Mouse (Mus musculus) forebrain, embryonic 16.5 days (tissue): ENCODE data around the gene Plcb4. TPM values are rescaled to one million over a fixed set of nuclear protein-coding genes. Genes with fewer than 3 reads are reported as not detected.

ENCODE experiments used
- ATAC-seq: fragments of 200-750 bp; cut with Nextera tagmentation; 2 replicates; pipeline ENCODE4 v1.8.0; 2017; ENCODE audit warnings: mild to moderate bottlenecking, moderate library complexity
- H3K27ac ChIP-seq: fragments of 300-500 bp; sonication (generic); 2 replicates; pipeline ENCODE4 v1.5.1; 2014; ENCODE audit warnings: low read length, control low read depth
- H3K27me3 ChIP-seq: fragments of 300-500 bp; sonication (generic); replicated peaks from 2 replicates; pipeline ENCODE4 v1.6.1; 2014; ENCODE audit warnings: low read length; ENCODE audit not compliant: control insufficient read depth, insufficient read depth
- H3K36me3 ChIP-seq: fragments of 300-500 bp; sonication (generic); 2 replicates; pipeline ENCODE4 v1.6.1; 2014; ENCODE audit not compliant: control insufficient read depth, insufficient read depth
- H3K4me1 ChIP-seq: fragments of 300-500 bp; sonication (generic); replicated peaks from 2 replicates; pipeline ENCODE4 v1.6.1; 2014; ENCODE audit warnings: low read length; ENCODE audit not compliant: control insufficient read depth, insufficient read depth
- H3K4me2 ChIP-seq: fragments of 300-500 bp; sonication (generic); 2 replicates; pipeline ENCODE4 v1.6.1; 2014; ENCODE audit warnings: mild to moderate bottlenecking, low read length, control low read depth
- H3K4me3 ChIP-seq: fragments of 300-500 bp; sonication (generic); replicated peaks from 2 replicates; pipeline ENCODE4 v1.5.1; 2014; ENCODE audit warnings: mild to moderate bottlenecking, low read length, control low read depth
- H3K9ac ChIP-seq: fragments of 300-500 bp; sonication (generic); replicated peaks from 2 replicates; pipeline ENCODE4 v1.6.1; 2014; ENCODE audit warnings: low read depth, low read length, control low read depth
- H3K9me3 ChIP-seq: fragments of 300-500 bp; sonication (generic); 2 replicates; pipeline ENCODE4 v1.6.1; 2016; ENCODE audit warnings: low read length; ENCODE audit not compliant: control insufficient read depth
- WGBS: fragments of 180-500 bp; shearing (Covaris S2); extraction: QIAGEN DNeasy Blood & Tissue Kit; methylation state at CpG from one replicate; pipeline ENCODE4 v1.1.7; 2014; 5-methylcytosine and 5-hydroxymethylcytosine counted together
- polyA plus RNA-seq: library from polyadenylated mRNA; unstranded; fragments of >200 nt; fragmentation: Nextera tagmentation; extraction: Ambion mirVana; gene quantifications from 2 replicates; pipeline ENCODE4 v1.2.1, GENCODE M21; 2015

Plcb4 gene
- polyA plus RNA-seq, 1 experiment from 2014 or later: 19.7 TPM

- Histone ChIP-seq H3K9me3 (no peaks in the 10 kb centered on the region), H3K4me2 (no peak overlapping the region), H3K4me3 (no peak overlapping the region), H3K4me1 (peaks cover 4% of the 10 kb centered on the region), H3K27ac (no peak overlapping the region), H3K27me3 (no peaks in the 10 kb centered on the region), H3K36me3 (no peaks in the 10 kb centered on the region), H3K9ac (no peak overlapping the region)
- 71% methylated on average over 8 of the region's 8 CpGs for WGBS
- peak; percentile 54 for ATAC-seq
These were observed 180.0 kb downstream of the Plcb4 start for GRCm38 (mm10) chr2:135838651-135839286.

GRCm38 (mm10) chr2:135843721-135844120 is 184.9 kb downstream of the Plcb4 start:
- Histone ChIP-seq H3K4me1 (peaks cover under 1% of the 10 kb centered on the region), H3K4me3 (no peak overlapping the region)
- WGBS: 91% methylated on average over 8 of the region's 8 CpGs

DNA sequence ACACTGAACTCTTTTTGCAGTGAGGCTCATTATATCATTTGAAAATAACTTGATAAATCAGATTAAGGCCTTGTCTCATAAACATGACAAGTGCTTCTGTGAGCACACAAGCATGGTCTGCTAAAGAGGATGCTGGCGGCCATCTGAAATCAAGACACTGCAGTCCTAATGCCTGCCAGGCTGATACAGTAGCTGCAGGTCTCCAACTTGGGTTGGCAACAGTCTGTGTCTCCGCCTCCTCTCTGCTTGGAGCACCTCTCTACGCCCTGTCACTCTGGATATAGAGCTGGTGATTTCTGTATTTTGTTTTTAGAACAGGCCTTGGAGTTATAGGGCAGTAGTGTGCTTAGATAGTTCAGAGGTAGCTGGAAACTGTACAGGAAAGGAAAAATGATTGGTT is 188.1 kb downstream of the Plcb4 start:
- Histone ChIP-seq H3K4me1 (no peaks in the 10 kb centered on the region), H3K9me3 (no peaks in the 10 kb centered on the region), H3K27me3 (no peaks in the 10 kb centered on the region), H3K4me2 (no peak overlapping the region), H3K4me3 (no peak overlapping the region), H3K36me3 (no peaks in the 10 kb centered on the region), H3K27ac (no peak overlapping the region), H3K9ac (no peak overlapping the region)
- ATAC-seq: no peak
- WGBS: 91% methylated on average over 3 of the region's 3 CpGs

More at GRCm38 (mm10) chr2:135843721-135844120, 184.9 kb downstream of the Plcb4 start:
- no peak overlapping the region for H3K27ac ChIP-seq
- H3K27me3 ChIP-seq: no peaks in the 10 kb centered on the region
- H3K36me3 ChIP-seq: no peaks in the 10 kb centered on the region
- H3K4me2 ChIP-seq: no peak overlapping the region
- no peak overlapping the region for H3K9ac ChIP-seq
- H3K9me3 ChIP-seq: no peaks in the 10 kb centered on the region
- ATAC-seq: no peak

- 78% methylated on average over 6 of the region's 6 CpGs for WGBS
- ATAC-seq: no peak
These were observed 188.9 kb downstream of the Plcb4 start for GRCm38 (mm10) chr2:135847738-135848137.

DNA sequence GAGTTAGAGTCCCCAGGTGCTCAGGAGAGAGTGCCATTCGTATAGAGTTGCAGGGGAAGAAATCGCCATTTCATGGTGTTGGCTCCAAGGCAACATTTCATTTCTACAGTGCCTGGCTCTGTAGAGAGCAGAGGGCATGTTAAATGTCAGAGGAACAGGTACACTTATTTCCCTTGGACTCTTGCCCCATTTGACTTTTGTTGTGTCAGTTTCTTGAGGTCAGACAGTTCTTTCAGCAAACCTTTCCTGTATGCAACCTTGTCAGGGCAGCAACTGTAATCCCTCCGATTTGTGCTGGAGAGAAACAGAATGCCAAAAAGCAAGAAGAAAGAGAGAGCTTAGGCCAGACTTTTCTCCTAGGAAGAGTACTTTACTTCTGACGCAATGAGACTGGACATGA is 189.4 kb downstream of the Plcb4 start:
- H3K4me2 ChIP-seq: no peak overlapping the region
- H3K9ac ChIP-seq: no peak overlapping the region
- no peak overlapping the region for H3K27ac ChIP-seq
- 93% methylated on average over 4 of the region's 4 CpGs for WGBS
- no peaks in the 10 kb centered on the region for H3K27me3 ChIP-seq
- H3K36me3 ChIP-seq: no peaks in the 10 kb centered on the region
- no peak overlapping the region for H3K4me3 ChIP-seq
- no peaks in the 10 kb centered on the region for H3K4me1 ChIP-seq
- no peaks in the 10 kb centered on the region for H3K9me3 ChIP-seq
- ATAC-seq: no peak

More at GRCm38 (mm10) chr2:135847738-135848137, 188.9 kb downstream of the Plcb4 start:
- H3K4me1 ChIP-seq: no peaks in the 10 kb centered on the region
- no peak overlapping the region for H3K4me3 ChIP-seq
- H3K27ac ChIP-seq: no peak overlapping the region
- no peaks in the 10 kb centered on the region for H3K36me3 ChIP-seq
- no peak overlapping the region for H3K9ac ChIP-seq
- H3K4me2 ChIP-seq: no peak overlapping the region
- no peaks in the 10 kb centered on the region for H3K9me3 ChIP-seq
- no peaks in the 10 kb centered on the region for H3K27me3 ChIP-seq

DNA sequence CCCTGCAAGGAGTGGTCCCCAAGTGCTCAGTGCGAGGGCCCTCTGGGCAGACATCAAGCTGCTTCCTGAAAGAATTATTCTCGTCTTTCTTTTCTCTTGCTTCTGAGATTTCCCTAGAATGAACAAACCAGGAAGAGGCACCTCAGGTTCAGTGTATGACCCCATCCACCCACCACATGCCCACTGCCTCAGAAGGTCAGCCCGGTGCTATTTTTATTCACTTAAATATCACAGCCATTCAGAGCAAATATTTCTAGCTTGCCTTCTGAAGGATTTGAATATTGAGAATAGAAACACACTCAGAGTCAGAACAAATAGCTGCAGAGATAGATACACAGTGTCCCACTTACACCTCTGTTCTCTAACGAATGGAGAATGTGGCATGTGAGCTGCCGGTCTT is 193.2 kb downstream of the Plcb4 start:
- H3K36me3 ChIP-seq: no peaks in the 10 kb centered on the region
- WGBS: 87% methylated on average over 5 of the region's 5 CpGs
- no peaks in the 10 kb centered on the region for H3K9me3 ChIP-seq
- ATAC-seq: no peak
- no peak overlapping the region for H3K27ac ChIP-seq
- H3K9ac ChIP-seq: no peak overlapping the region
- no peaks in the 10 kb centered on the region; the same call in 1 of the 2 replicates for H3K4me1 ChIP-seq
- H3K4me3 ChIP-seq: no peak overlapping the region
- H3K4me2 ChIP-seq: no peak overlapping the region
- no peaks in the 10 kb centered on the region for H3K27me3 ChIP-seq

DNA sequence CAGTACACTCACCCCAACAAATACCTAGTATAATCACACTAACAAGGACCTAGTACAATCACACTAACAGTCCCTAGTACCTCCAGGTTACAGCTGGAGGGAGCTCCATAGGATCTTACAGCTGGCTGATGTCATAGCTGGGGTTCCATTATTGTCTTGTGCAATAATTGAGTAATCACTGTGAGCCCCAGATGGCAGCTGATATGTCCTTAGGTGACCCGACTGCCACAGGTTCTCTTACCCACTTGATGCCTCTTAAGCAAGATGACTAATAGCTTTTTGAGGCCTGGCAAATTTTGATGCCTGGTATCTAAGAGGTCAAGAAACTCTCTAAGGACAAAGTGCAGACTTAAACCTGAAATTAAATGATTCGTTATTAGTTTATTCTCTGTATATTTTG is 194.3 kb downstream of the Plcb4 start:
- 95% methylated on average over 2 of the region's 2 CpGs for WGBS

DNA sequence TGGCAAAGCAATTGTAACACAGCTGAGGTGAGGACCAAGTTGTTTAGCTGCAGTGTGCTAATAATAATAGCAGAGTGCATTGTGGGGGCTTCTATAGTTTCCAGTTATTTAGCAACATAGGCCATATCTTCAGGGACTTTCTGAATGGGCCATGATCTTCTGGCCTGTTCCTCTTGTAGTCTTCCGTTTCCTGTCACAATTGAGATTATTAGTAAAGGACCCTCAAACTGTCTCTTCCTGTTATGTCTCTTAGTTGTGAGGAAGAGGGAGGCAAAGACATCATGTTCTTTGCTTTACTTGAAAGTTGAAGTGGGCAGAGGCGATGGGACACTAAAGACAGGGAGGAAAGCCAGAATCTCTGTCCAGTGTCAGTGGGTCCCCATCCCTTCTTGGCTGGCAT is 195.2 kb downstream of the Plcb4 start:
- Histone ChIP-seq H3K4me2 (no peak overlapping the region), H3K36me3 (no peaks in the 10 kb centered on the region), H3K27ac (no peak overlapping the region), H3K4me3 (no peak overlapping the region), H3K4me1 (no peaks in the 10 kb centered on the region; the same call in 1 of the 2 replicates), H3K9ac (no peak overlapping the region), H3K27me3 (no peaks in the 10 kb centered on the region), H3K9me3 (no peaks in the 10 kb centered on the region)
- 97% methylated on average over 2 of the region's 2 CpGs for WGBS
- ATAC-seq: no peak

More for the DNA sequence above, 194.3 kb downstream of the Plcb4 start:
- H3K36me3 ChIP-seq: no peaks in the 10 kb centered on the region
- no peak overlapping the region for H3K4me2 ChIP-seq
- H3K4me3 ChIP-seq: no peak overlapping the region
- no peaks in the 10 kb centered on the region for H3K27me3 ChIP-seq
- H3K4me1 ChIP-seq: no peaks in the 10 kb centered on the region; the same call in 1 of the 2 replicates
- H3K9me3 ChIP-seq: no peaks in the 10 kb centered on the region
- no peak for ATAC-seq
- H3K27ac ChIP-seq: no peak overlapping the region
- no peak overlapping the region for H3K9ac ChIP-seq

GRCm38 (mm10) chr2:135855890-135856490 is 197.2 kb downstream of the Plcb4 start:
- Histone ChIP-seq H3K9ac (no peak overlapping the region), H3K4me2 (no peak overlapping the region), H3K27me3 (no peaks in the 10 kb centered on the region), H3K9me3 (no peaks in the 10 kb centered on the region), H3K4me3 (no peak overlapping the region), H3K4me1 (no peaks in the 10 kb centered on the region; the same call in 1 of the 2 replicates), H3K27ac (no peak overlapping the region), H3K36me3 (no peaks in the 10 kb centered on the region)
- ATAC-seq: peak; percentile 85
- WGBS: 29% methylated on average over 6 of the region's 6 CpGs
